Mouse (Mus musculus): ENCODE results near the gene Pfn1. TPM values are rescaled to one million over a fixed set of nuclear protein-coding genes. Genes with fewer than 3 reads are reported as not detected.

Gene Pfn1
- polyA plus RNA-seq, 1 experiment: 479 TPM

DNA sequence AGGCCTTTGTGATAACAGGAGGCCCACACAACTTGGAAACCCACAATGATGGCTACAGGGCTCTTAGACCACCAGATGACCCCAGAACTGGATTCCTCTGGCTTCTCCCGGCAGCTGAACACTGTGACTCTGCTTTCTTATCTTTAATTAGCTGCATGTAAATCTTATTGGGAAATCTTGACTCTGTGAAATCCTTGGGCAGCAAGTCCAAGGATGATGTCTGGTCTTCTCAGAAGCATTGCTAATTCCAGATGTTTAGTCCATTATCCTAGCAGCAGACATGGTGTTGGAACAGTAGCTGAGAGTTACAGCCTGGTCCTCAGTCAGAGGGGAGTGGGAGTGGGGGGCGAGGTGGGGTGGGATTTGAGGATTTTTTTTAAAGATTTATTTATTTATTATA lies 26.0 kb downstream of the Pfn1 start:
- TF ChIP-seq CTCF (IDR thresholded peaks at IDR 0.05; ENCODE audit: borderline replicate concordance, extremely low read depth, insufficient read depth, insufficient read length): no peak
- TF ChIP-seq POLR2A (IDR thresholded peaks at IDR 0.05; ENCODE audit: borderline replicate concordance, extremely low read depth, insufficient read depth, insufficient read length, poor library complexity, severe bottlenecking): no peak
- DNase-seq (ENCODE audit: low read depth): no peak

- TF ChIP-seq CTCF (IDR thresholded peaks at IDR 0.05; ENCODE audit: borderline replicate concordance, extremely low read depth, insufficient read depth, insufficient read length) (no peak), POLR2A (IDR thresholded peaks at IDR 0.05; ENCODE audit: borderline replicate concordance, extremely low read depth, insufficient read depth, insufficient read length, poor library complexity, severe bottlenecking) (no peak)
- DNase-seq (ENCODE audit: low read depth): no peak
These were observed 27.6 kb downstream of the Pfn1 start for GRCm38 (mm10) chr11:70626877-70627276.

DNA sequence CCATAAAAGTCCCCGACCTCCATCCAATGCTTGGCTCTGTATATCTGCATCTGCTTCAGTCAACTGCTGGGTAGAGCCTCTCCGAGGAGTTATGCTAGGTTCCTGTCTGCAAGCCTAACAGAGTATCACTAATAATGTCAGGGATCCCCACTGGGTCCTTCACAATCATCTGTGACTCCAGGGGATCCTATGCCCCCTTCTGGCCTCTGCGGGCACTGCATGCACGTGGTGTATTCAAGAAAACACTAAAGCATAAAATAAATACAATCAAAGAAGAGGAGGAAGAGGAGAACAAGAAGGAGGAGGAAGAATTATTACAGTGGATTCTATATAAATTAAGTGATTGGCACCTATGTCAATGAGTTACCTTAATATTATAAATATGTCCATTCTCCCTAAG lies 29.0 kb downstream of the Pfn1 start:
- TF ChIP-seq CTCF (IDR thresholded peaks at IDR 0.05; ENCODE audit: borderline replicate concordance, extremely low read depth, insufficient read depth, insufficient read length): peak; percentile 68; the same call in 1 of the 2 replicates
- TF ChIP-seq POLR2A (IDR thresholded peaks at IDR 0.05; ENCODE audit: borderline replicate concordance, extremely low read depth, insufficient read depth, insufficient read length, poor library complexity, severe bottlenecking): no peak

GRCm38 (mm10) chr11:70623053-70623742 lies 31.2 kb downstream of the Pfn1 start:
- TF ChIP-seq POLR2A (IDR thresholded peaks at IDR 0.05; ENCODE audit: borderline replicate concordance, extremely low read depth, insufficient read depth, insufficient read length, poor library complexity, severe bottlenecking): no peak
- TF ChIP-seq CTCF (IDR thresholded peaks at IDR 0.05; ENCODE audit: borderline replicate concordance, extremely low read depth, insufficient read depth, insufficient read length): peak; percentile 18; the same call in 1 of the 2 replicates
- DNase-seq (ENCODE audit: low read depth): no peak

More for the DNA sequence above, 29.0 kb downstream of the Pfn1 start:
- DNase-seq (ENCODE audit: low read depth): peak; percentile 47

DNA sequence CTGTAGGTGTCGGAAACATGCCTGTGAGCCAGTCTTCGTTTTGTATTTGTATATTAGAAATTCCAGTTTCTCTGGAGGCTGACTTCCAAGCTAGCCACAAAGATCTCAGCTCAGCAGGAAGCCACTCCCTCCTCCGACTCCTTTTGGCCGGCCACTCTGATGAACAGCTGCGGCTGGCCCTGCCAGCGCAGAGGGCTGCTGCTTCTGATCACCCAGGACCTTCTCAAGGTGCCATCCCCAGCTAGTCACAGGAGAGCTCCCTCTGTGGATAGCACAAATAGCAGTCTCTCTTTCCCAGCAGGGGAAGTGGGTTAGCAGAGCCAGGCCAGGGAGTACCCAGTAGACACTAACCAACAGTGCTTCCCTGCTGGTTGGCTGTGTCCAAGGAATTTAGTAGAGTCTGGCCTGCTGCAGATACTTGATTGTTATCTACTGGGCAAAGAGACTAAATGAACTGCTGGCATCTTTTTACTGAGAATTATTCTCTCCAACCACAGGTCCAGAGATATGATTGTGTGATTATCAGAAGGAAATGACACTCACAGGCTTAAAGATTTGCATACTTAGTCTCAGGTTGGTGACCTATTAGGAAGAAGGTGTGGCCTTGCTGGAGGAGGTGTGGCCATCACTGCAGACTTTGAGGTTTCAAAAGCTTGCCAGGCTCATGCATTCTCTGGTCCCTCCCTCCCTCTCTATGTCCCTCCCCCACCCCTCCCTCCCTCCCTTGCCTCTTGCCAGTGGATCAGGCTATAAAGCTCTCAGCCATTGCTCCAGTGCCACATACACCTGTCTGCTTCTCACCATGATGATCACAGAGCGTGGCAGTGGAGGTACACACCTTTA lies 32.3 kb downstream of the Pfn1 start:
- no peak for TF ChIP-seq POLR2A (IDR thresholded peaks at IDR 0.05; ENCODE audit: borderline replicate concordance, extremely low read depth, insufficient read depth, insufficient read length, poor library complexity, severe bottlenecking)
- TF ChIP-seq CTCF (IDR thresholded peaks at IDR 0.05; ENCODE audit: borderline replicate concordance, extremely low read depth, insufficient read depth, insufficient read length): no peak

DNA sequence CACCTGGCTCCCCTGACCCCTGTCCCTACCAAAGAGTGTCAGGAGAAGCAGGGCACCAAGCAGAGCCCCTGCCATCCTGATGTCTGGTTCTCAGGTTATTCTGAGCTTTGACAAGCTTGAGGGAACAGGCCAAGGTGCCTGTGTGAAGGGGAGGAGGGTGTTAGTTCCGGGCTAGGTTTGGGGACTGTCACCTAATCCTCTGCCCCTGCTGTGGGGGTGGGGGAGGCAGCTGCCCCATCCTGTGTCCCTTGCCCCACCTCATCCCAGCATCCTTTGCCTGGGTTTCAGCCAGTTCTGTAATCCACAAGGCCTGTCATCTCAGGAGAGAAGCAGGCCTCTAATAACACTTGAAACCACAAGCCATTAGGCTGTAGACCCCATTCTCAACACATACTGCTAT lies 35.3 kb downstream of the Pfn1 start, which contains the start of gene Chrne:
Gene Chrne, minus strand, starts transcription at position 116 of the 400 bp plus-strand sequence.
- TF ChIP-seq CTCF (IDR thresholded peaks at IDR 0.05; ENCODE audit: borderline replicate concordance, extremely low read depth, insufficient read depth, insufficient read length) (no peak), POLR2A (IDR thresholded peaks at IDR 0.05; ENCODE audit: borderline replicate concordance, extremely low read depth, insufficient read depth, insufficient read length, poor library complexity, severe bottlenecking) (no peak)
- no peak for DNase-seq (ENCODE audit: low read depth)

More for the DNA sequence above, 32.3 kb downstream of the Pfn1 start:
- DNase-seq (ENCODE audit: low read depth): no peak

DNA sequence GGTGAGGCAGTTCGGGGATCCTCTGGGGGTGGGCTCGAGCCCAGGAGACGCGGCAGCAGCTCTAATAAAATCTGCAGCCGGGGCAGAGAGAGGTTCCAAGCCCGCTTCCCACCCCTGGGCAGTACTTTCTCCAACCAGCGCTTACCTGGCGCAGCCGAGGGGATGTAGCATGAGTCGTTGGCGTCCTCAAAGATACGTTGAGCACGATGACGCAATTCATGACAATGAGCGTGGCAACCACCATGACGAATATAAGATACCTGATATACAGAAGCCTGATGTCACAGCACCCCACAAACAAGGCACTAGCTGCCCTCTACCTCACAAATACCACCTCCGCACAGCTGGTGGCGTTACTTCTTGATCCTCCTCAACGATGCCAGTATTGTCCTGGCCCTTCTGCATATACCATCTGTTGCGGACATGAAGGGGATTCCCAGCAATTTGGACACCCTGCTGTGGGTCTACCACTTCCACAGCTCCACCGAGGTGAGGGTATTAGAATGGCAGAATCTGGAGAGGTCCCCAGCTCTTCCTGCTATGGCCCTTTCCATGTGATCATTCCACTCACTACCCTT lies 38.8 kb downstream of the Pfn1 start, which contains the start of gene 4930544D05Rik:
Gene 4930544D05Rik, plus strand, starts transcription at position 333 of the 578 bp plus-strand sequence.
- TF ChIP-seq CTCF (IDR thresholded peaks at IDR 0.05; ENCODE audit: borderline replicate concordance, extremely low read depth, insufficient read depth, insufficient read length) (no peak), POLR2A (IDR thresholded peaks at IDR 0.05; ENCODE audit: borderline replicate concordance, extremely low read depth, insufficient read depth, insufficient read length, poor library complexity, severe bottlenecking) (no peak)
- DNase-seq (ENCODE audit: low read depth): no peak

- TF ChIP-seq POLR2A (IDR thresholded peaks at IDR 0.05; ENCODE audit: borderline replicate concordance, extremely low read depth, insufficient read depth, insufficient read length, poor library complexity, severe bottlenecking): no peak
- 0 out of 2 replicates have a peak, but pooled peaks have one; percentile 4 for TF ChIP-seq CTCF (IDR thresholded peaks at IDR 0.05; ENCODE audit: borderline replicate concordance, extremely low read depth, insufficient read depth, insufficient read length)
- DNase-seq (ENCODE audit: low read depth): peak; percentile 37
These were observed 39.4 kb downstream of the Pfn1 start for GRCm38 (mm10) chr11:70615074-70615473.

GRCm38 (mm10) chr11:70612505-70612904 lies 41.9 kb downstream of the Pfn1 start:
- DNase-seq (ENCODE audit: low read depth): no peak
- TF ChIP-seq POLR2A (IDR thresholded peaks at IDR 0.05; ENCODE audit: borderline replicate concordance, extremely low read depth, insufficient read depth, insufficient read length, poor library complexity, severe bottlenecking) (no peak), CTCF (IDR thresholded peaks at IDR 0.05; ENCODE audit: borderline replicate concordance, extremely low read depth, insufficient read depth, insufficient read length) (peak; percentile 8; the same call in 1 of the 2 replicates)

GRCm38 (mm10) chr11:70610752-70611151 lies 43.7 kb downstream of the Pfn1 start:
- TF ChIP-seq CTCF (IDR thresholded peaks at IDR 0.05; ENCODE audit: borderline replicate concordance, extremely low read depth, insufficient read depth, insufficient read length) (no peak), POLR2A (IDR thresholded peaks at IDR 0.05; ENCODE audit: borderline replicate concordance, extremely low read depth, insufficient read depth, insufficient read length, poor library complexity, severe bottlenecking) (no peak)
- DNase-seq (ENCODE audit: low read depth): no peak

All from brain, embryonic 14.5 days (tissue).